In genomic region chr2:161799946-161800345, GRCm38 (mm10) we compare ENCODE assay signal across 12 mouse cellular contexts.
DNase-seq lines count a peak whose midpoint lies in the region; ATAC-seq and TF ChIP-seq lines count a peak whose summit lies in the region.
"Had no signal": no experiment of that assay in that cellular context is flagged by ENCODE, and none has a peak within 500 bp of the region (broad histone marks: within the 10 kb centered on the region; RNA-seq: fewer than 3 reads in every experiment).

No protein-coding gene starts in this region.

- no peaks in the 10 kb centered on the region for H3K27me3 ChIP-seq in heart, embryonic 12.5 days (replicated peaks)
- H3K27me3 ChIP-seq: megakaryocyte, embryonic 14.5 days had no signal

- no peaks in the 10 kb centered on the region for H3K4me1 ChIP-seq in heart, embryonic 12.5 days (replicated peaks)
- H3K4me1 ChIP-seq: megakaryocyte, embryonic 14.5 days had no signal

- WGBS in heart, embryonic 12.5 days = 74% methylated on average over 6 of the region's 6 CpGs

- intact Hi-C loops in left cerebral cortex, adult 2 months (cut with DNase I) = loop anchor here (2.0 to 10.0 kb wide), 5 partner anchors 59 to 475 kb away; no protein-coding TSS in a partner anchor

- H3K36me3 ChIP-seq in heart, embryonic 12.5 days = no peaks in the 10 kb centered on the region

- DNase-seq in cerebellum, adult 9-10 months = peak; percentile 9
- no peak for DNase-seq in cerebellum, postnatal 4 days (ENCODE audit: low spot score in 2 of 2)
- DNase-seq in frontal cortex, postnatal 36 days (ENCODE audit: low spot score in 2 of 2) = peak; percentile 78 to 88
- DNase-seq in left cerebral cortex, adult 2 months (ENCODE audit: extremely low spot score in 1 of 2, low spot score in 2 of 2) = peak; percentile 58 to 70
- peak; percentile 78 for DNase-seq in right cerebral cortex, postnatal 25 days
- DNase-seq in adrenal gland, adult 2 months = no peak
- no peak for DNase-seq in neural tube, embryonic 10.5 days (ENCODE audit: extremely low spot score, low spot score)
- DNase-seq: embryo, embryonic 11 days; lung, embryonic 14.5 days; spleen, adult 18-20 months had no signal

- H3K9ac ChIP-seq in heart, embryonic 12.5 days = no peak overlapping the region
- H3K9ac ChIP-seq: lung, embryonic 14.5 days had no signal

- ATAC-seq in heart, embryonic 12.5 days (ENCODE audit: insufficient number of reproducible peaks, low FRiP score) = no peak

- no peak overlapping the region for H3K4me2 ChIP-seq in heart, embryonic 12.5 days
- H3K4me2 ChIP-seq: lung, embryonic 14.5 days had no signal

- TF ChIP-seq CTCF in left cerebral cortex, adult 2 months (IDR thresholded peaks at IDR 0.05) = peak; percentile 35

- peak overlapping the region; percentile 75 for H3K27ac ChIP-seq in left cerebral cortex, adult 2 months
- H3K27ac ChIP-seq in heart, embryonic 12.5 days (ENCODE audit: poor library complexity, severe bottlenecking) = no peak overlapping the region

- no peak overlapping the region for H3K4me3 ChIP-seq in left cerebral cortex, adult 2 months
- H3K4me3 ChIP-seq in heart, embryonic 12.5 days = no peak overlapping the region
- H3K4me3 ChIP-seq: megakaryocyte, embryonic 14.5 days had no signal

- H3K9me3 ChIP-seq in heart, embryonic 12.5 days (replicated peaks) = no peaks in the 10 kb centered on the region

Comparison
In these comparisons a context has a peak if more than half of its experiments do, and no peak if none do; other contexts are left out.
1. DNase-seq: peak in cerebellum, adult 9-10 months (single experiment), frontal cortex, postnatal 36 days (2 of 2), left cerebral cortex, adult 2 months (2 of 2) and right cerebral cortex, postnatal 25 days (single experiment); none in cerebellum, postnatal 4 days (0 of 2), adrenal gland, adult 2 months (single experiment) and neural tube, embryonic 10.5 days (single experiment).